Mouse (Mus musculus) E14TG2a.4 (cell line): ENCODE data around the gene Dclk1.
"Not testable (repeated sequence)": the region's sequence is repeated elsewhere in the genome, so short reads cannot be mapped to it uniquely, and the experiment has no call there.

Experiments
- H3K27me3 ChIP-seq: 2 replicates; pipeline ENCODE4 v1.6.1; 2014; ENCODE audit warnings: low read length, control low read depth; ENCODE audit not compliant: insufficient read depth
- H3K36me3 ChIP-seq: 2 replicates; pipeline ENCODE4 v1.6.1; 2014; ENCODE audit warnings: low read length, control low read depth; ENCODE audit not compliant: insufficient read depth
- H3K4me1 ChIP-seq: replicated peaks from 2 replicates; pipeline ENCODE4 v1.6.1; 2014; ENCODE audit warnings: low read depth, low read length, control low read depth
- H3K4me3 ChIP-seq: replicated peaks from 2 replicates; pipeline ENCODE4 v1.5.1; 2014; ENCODE audit warnings: mild to moderate bottlenecking, low read length
- H3K9me3 ChIP-seq: 2 replicates; pipeline ENCODE4 v1.6.1; 2014; ENCODE audit warnings: low read length, control low read depth
- CTCF ChIP-seq: conservative IDR thresholded peaks from 2 replicates; pipeline ENCODE4 v1.5.1; 2014; ENCODE audit warnings: low read length
- NANOG ChIP-seq: IDR thresholded peaks from 2 replicates; pipeline ENCODE4 v1.6.1; 2014; ENCODE audit warnings: borderline replicate concordance, low read length, mixed read lengths
- POU5F1 ChIP-seq: IDR thresholded peaks from 2 replicates; pipeline ENCODE4 v1.6.1; 2014; ENCODE audit warnings: low read length, borderline replicate concordance

Dclk1 gene

DNA sequence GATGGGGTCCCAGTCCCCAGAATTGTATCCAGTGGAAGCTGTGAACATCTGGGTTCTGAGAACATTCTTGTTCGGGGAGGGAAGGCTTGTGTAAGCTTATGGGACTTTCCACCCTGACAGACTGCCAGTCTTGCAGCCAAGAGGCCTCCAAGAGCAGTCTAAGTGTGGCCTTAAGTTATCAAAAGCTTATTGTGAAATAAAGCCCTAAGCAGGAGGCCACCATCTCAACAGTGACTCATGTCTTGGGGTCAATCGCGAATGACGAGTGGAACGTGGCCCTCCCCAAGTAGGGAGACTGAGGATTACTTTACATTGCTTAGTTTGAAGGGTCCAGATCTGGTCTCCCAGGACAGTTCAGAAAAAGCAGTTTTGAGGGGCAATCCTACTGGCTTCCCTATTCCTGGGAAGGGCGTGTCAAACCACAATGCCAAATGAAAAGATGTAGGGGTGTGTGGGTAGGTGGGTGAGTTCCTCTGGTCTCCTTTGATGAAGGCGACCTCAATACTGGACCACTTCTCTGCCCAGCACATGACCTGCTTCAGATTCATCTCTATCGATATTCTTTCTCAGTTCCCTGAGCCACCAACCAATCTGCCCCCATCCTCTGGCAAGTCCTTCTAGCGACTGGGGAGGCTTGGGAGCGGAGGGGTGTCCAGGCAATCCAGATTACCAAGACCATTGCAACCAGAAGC, at the start of gene Dclk1:
Gene Dclk1, plus strand, starts transcription at position 635 of the 692 bp plus-strand sequence.
- H3K27me3 ChIP-seq: peaks cover 47% of the 10 kb centered on the region
- H3K36me3 ChIP-seq: no peaks in the 10 kb centered on the region
- peak within 1 kb of the TSS; percentile 81 for H3K4me3 ChIP-seq
- no peaks in the 10 kb centered on the region for H3K9me3 ChIP-seq
- H3K4me1 ChIP-seq: peaks cover 25% of the 10 kb centered on the region
- TF ChIP-seq NANOG: no peak
- TF ChIP-seq CTCF: no peak
- no peak for TF ChIP-seq POU5F1

GRCm38 (mm10) chr3:55193351-55193750, 48.8 kb upstream of the Dclk1 start:
- no peaks in the 10 kb centered on the region for H3K4me1 ChIP-seq
- H3K36me3 ChIP-seq: peaks cover 29% of the 10 kb centered on the region
- no peaks in the 10 kb centered on the region for H3K27me3 ChIP-seq
- TF ChIP-seq NANOG (no peak), POU5F1 (no peak), CTCF (no peak)
- no peaks in the 10 kb centered on the region for H3K9me3 ChIP-seq
- H3K4me3 ChIP-seq: no peak overlapping the region

GRCm38 (mm10) chr3:55194792-55195191, 47.4 kb upstream of the Dclk1 start:
- TF ChIP-seq CTCF: no peak
- TF ChIP-seq NANOG: no peak
- TF ChIP-seq POU5F1: no peak
- H3K27me3 ChIP-seq: no peaks in the 10 kb centered on the region
- no peaks in the 10 kb centered on the region for H3K4me1 ChIP-seq
- peaks cover 29% of the 10 kb centered on the region for H3K36me3 ChIP-seq
- H3K9me3 ChIP-seq: no peaks in the 10 kb centered on the region
- H3K4me3 ChIP-seq: no peak overlapping the region

- Histone ChIP-seq H3K36me3 (peaks cover 29% of the 10 kb centered on the region), H3K4me1 (no peaks in the 10 kb centered on the region), H3K9me3 (no peaks in the 10 kb centered on the region), H3K4me3 (no peak overlapping the region), H3K27me3 (no peaks in the 10 kb centered on the region)
- TF ChIP-seq POU5F1 (no peak), CTCF (no peak)
Measured at GRCm38 (mm10) chr3:55195581-55196327, 46.4 kb upstream of the Dclk1 start.

GRCm38 (mm10) chr3:55196328-55196710, 45.8 kb upstream of the Dclk1 start:
- Histone ChIP-seq H3K27me3 (no peaks in the 10 kb centered on the region), H3K36me3 (peaks cover 29% of the 10 kb centered on the region), H3K4me1 (no peaks in the 10 kb centered on the region), H3K4me3 (no peak overlapping the region), H3K9me3 (no peaks in the 10 kb centered on the region)
- TF ChIP-seq NANOG (no peak), CTCF (no peak), POU5F1 (no peak)

DNA sequence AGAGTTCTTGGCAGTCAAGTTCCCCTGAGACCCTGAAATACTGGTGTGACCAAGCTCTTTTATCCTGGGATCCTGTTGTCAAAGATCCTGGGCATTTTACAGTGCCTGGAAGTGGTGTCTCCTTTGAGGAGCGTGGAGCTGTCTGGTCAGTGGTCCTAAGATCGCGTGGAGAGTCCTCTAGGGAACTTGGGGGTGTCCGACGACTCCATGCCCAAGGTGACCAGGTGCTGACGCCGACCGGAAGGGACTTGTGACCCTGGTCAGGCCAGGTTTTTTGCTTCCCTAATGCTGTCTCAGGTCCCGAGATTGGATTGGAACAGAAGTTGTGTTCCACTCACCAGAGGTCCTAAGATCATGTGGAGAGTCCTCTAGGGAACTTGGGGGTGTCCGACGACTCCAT, 38.5 kb upstream of the Dclk1 start:
- not testable (repeated sequence) for H3K9me3 ChIP-seq, H3K4me3 ChIP-seq
- peaks cover 30% of the 10 kb centered on the region for H3K36me3 ChIP-seq

DNA sequence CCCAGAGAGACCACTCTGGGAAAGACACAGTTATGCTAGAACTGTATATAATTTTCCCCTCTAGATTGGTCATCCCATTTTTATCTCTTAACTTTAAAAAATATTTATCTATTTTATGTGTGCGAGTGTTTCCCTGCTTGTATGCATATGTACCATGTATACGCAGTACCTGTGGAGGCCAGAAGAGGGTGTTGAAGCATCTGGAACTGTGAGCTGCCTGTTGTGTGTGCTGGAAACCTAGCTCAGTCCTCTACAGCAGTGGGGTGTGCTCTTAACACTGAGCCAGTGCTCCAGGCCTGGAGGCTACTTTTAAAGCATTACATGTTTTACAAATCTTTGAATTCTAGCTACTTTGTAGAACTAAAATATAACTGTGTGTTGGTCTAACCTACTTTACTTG, 35.8 kb upstream of the Dclk1 start:
- Histone ChIP-seq H3K4me3 (no peak overlapping the region), H3K36me3 (peaks cover 36% of the 10 kb centered on the region), H3K27me3 (no peaks in the 10 kb centered on the region), H3K4me1 (no peaks in the 10 kb centered on the region), H3K9me3 (peaks cover 9% of the 10 kb centered on the region)
- TF ChIP-seq CTCF: peak; percentile 32
- TF ChIP-seq POU5F1: no peak
- no peak for TF ChIP-seq NANOG

More for the DNA sequence above, 38.5 kb upstream of the Dclk1 start:
- not testable (repeated sequence) for H3K27me3 ChIP-seq, H3K4me1 ChIP-seq

DNA sequence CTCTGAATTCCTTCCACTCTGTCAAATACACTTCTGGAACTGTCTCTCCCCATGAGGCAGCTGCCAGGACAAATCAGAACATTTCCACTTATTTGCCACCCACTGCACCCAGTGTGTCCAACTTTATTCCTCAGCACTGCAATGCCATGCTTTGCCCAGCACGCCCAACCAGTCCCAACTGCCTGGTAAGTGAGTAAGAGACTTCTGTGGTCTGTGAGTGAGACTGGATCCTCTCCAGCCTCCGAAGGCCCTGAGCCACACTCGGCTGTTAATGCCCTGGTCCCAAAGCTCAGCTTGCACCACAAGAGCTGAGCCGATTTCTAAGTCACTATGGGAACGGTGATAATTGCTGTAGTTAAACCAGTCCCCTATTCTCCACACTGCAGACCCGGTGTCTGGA, 34.5 kb upstream of the Dclk1 start:
- TF ChIP-seq CTCF: no peak
- no peak for TF ChIP-seq POU5F1
- TF ChIP-seq NANOG: no peak
- no peak overlapping the region for H3K4me3 ChIP-seq
- H3K4me1 ChIP-seq: no peaks in the 10 kb centered on the region
- H3K9me3 ChIP-seq: peaks cover 9% of the 10 kb centered on the region
- no peaks in the 10 kb centered on the region for H3K27me3 ChIP-seq
- H3K36me3 ChIP-seq: peaks cover 36% of the 10 kb centered on the region
